Comparison of ENCODE assay signal across 9 mouse cellular contexts in genomic region chr10:25219220-25219628, GRCm38 (mm10).
DNase-seq lines count a peak whose midpoint lies in the region; ATAC-seq and TF ChIP-seq lines count a peak whose summit lies in the region.
"Had no signal": no experiment of that assay in that cellular context is flagged by ENCODE, and none has a peak within 500 bp of the region (broad histone marks: within the 10 kb centered on the region; RNA-seq: fewer than 3 reads in every experiment).

No protein-coding gene starts in this region.

- no peak overlapping the region for H3K4me3 ChIP-seq in cortical plate, adult 2 months (ENCODE audit: insufficient read depth, low read length)
- no peak overlapping the region for H3K4me3 ChIP-seq in kidney, embryonic 16.5 days (ENCODE audit: low read length)
- H3K4me3 ChIP-seq in lung, embryonic 15.5 days, result no peak overlapping the region
- H3K4me3 ChIP-seq: heart, embryonic 15.5 days had no signal

- H3K9ac ChIP-seq in kidney, embryonic 16.5 days (replicated peaks; ENCODE audit: low read length), result no peak overlapping the region
- no peak overlapping the region for H3K9ac ChIP-seq in lung, embryonic 15.5 days
- H3K9ac ChIP-seq: heart, embryonic 15.5 days had no signal

- peak; percentile 64 for ATAC-seq in CD4-positive, CD25-positive, alpha-beta regulatory T cell, adult 4 months
- peak; percentile 39; the same call in 1 of the 2 replicates for ATAC-seq in kidney, embryonic 16.5 days (ENCODE audit: low FRiP score, low TSS enrichment)
- ATAC-seq in lung, embryonic 15.5 days (ENCODE audit: borderline replicate concordance, extremely low read depth, low FRiP score, low TSS enrichment), result peak; percentile 49; the same call in 1 of the 2 replicates
- ATAC-seq in erythroid progenitor cell, adult 5-6 weeks (replicated peaks; ENCODE audit: low FRiP score, poor library complexity, severe bottlenecking), result no peak

- H3K27me3 ChIP-seq in kidney, embryonic 16.5 days (ENCODE audit: insufficient read depth, low read length), result 0 out of 2 replicates have a peak, but pooled peaks cover 3% of the 10 kb centered on the region
- no peaks in the 10 kb centered on the region for H3K27me3 ChIP-seq in lung, embryonic 15.5 days
- H3K27me3 ChIP-seq: heart, embryonic 15.5 days had no signal

- 0 out of 2 replicates have a peak overlapping the region, but pooled peaks have one; percentile 24 for H3K4me2 ChIP-seq in kidney, embryonic 16.5 days (replicated peaks; ENCODE audit: low read depth, low read length)
- no peak overlapping the region for H3K4me2 ChIP-seq in lung, embryonic 15.5 days
- H3K4me2 ChIP-seq: heart, embryonic 15.5 days had no signal

- H3K9me3 ChIP-seq in kidney, embryonic 16.5 days (ENCODE audit: low read length), result no peaks in the 10 kb centered on the region
- H3K9me3 ChIP-seq in lung, embryonic 15.5 days, result no peaks in the 10 kb centered on the region
- H3K9me3 ChIP-seq: heart, embryonic 15.5 days had no signal

- TF ChIP-seq POLR2A in cortical plate, adult 2 months (IDR thresholded peaks at IDR 0.05; ENCODE audit: extremely low read depth, insufficient read depth, low read length), result no peak

- intact Hi-C loops in gastrocnemius, postnatal 14 days (cut with DNase I; ENCODE audit: low total_unique reads), result loop anchor here (2.0 kb wide), 1 partner anchor 254 kb away; no protein-coding TSS in a partner anchor

- TF ChIP-seq CTCF in cortical plate, adult 2 months (IDR thresholded peaks at IDR 0.05; ENCODE audit: extremely low read depth, insufficient read depth, low read length), result peak; percentile 86

- no peaks in the 10 kb centered on the region for H3K36me3 ChIP-seq in kidney, embryonic 16.5 days (ENCODE audit: insufficient read depth, low read length)
- 0 out of 2 replicates have a peak, but pooled peaks cover 3% of the 10 kb centered on the region for H3K36me3 ChIP-seq in lung, embryonic 15.5 days
- H3K36me3 ChIP-seq: heart, embryonic 15.5 days had no signal

- WGBS in kidney, embryonic 16.5 days, result 18% methylated on average over 7 of the region's 7 CpGs
- WGBS in lung, embryonic 15.5 days, result 23% methylated on average over 7 of the region's 7 CpGs

- H3K4me1 ChIP-seq in cortical plate, adult 2 months (ENCODE audit: control insufficient read depth, insufficient read depth, low read length), result no peaks in the 10 kb centered on the region
- H3K4me1 ChIP-seq in kidney, embryonic 16.5 days (ENCODE audit: insufficient read depth, low read length), result peaks cover 6% of the 10 kb centered on the region; the same call in 1 of the 2 replicates
- no peaks in the 10 kb centered on the region for H3K4me1 ChIP-seq in lung, embryonic 15.5 days
- H3K4me1 ChIP-seq: heart, embryonic 15.5 days had no signal

- H3K27ac ChIP-seq in cortical plate, adult 2 months (ENCODE audit: insufficient read depth, low read length), result no peak overlapping the region
- H3K27ac ChIP-seq in kidney, embryonic 16.5 days (ENCODE audit: low read length), result no peak overlapping the region
- no peak overlapping the region for H3K27ac ChIP-seq in lung, embryonic 15.5 days
- H3K27ac ChIP-seq: heart, embryonic 15.5 days had no signal

- DNase-seq in ZHBTc4 (ENCODE audit: low read depth, low spot score), result peak; percentile 89
- DNase-seq in gastrocnemius, postnatal 14 days, result peak; percentile 53
- peak; percentile 63 for DNase-seq in ovary, postnatal 36 days (ENCODE audit: low spot score)
